Mouse (Mus musculus): ENCODE measurements around the gene Chd5.

DNA sequence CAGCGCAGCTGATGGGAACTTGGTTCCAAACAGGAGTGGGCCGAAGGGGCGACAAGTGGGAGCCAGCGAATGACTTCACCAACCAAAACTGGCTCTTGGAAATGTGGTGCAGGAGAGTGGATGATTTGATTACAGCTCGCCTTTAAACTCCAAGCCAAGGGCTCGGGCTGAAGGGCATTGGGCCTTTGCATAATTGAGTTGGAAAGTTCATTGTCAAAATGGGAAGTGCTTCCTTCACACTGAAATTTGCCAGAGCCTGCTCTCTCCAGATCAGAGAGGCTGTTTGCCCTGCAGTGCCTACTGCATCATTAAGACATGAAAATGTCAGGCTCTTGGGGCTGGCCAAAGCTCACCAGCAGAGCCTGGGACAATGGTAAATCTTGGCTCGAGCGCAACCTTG, 68.1 kb downstream of the Chd5 start:
- no peak for TF ChIP-seq CTCF (IDR thresholded peaks at IDR 0.05; ENCODE audit: extremely low read depth, insufficient read depth, low read length)
- TF ChIP-seq POLR2A (IDR thresholded peaks at IDR 0.05; ENCODE audit: extremely low read depth, insufficient read depth, low read length) = no peak
